Mouse (Mus musculus) heart, embryonic 11.5 days (tissue): ENCODE results near the gene Rgl1. TPM values are rescaled to one million over a fixed set of nuclear protein-coding genes. Genes with fewer than 3 reads are reported as not detected.

Experiments
- ATAC-seq: fragments of 200-750 bp; cut with Nextera tagmentation; replicated peaks from 2 replicates; pipeline ENCODE4 v1.8.0; 2017; ENCODE audit warnings: moderate library complexity; ENCODE audit not compliant: insufficient number of reproducible peaks, low FRiP score, low TSS enrichment
- H3K27ac ChIP-seq: fragments of 300-500 bp; sonication (generic); 2 replicates; pipeline ENCODE4 v1.5.1; 2014; ENCODE audit warnings: mild to moderate bottlenecking, low read depth, low read length
- H3K27me3 ChIP-seq: fragments of 300-500 bp; sonication (generic); 2 replicates; pipeline ENCODE4 v1.6.1; 2014; ENCODE audit warnings: mild to moderate bottlenecking, low read length, mixed read lengths; ENCODE audit not compliant: control insufficient read depth, insufficient read depth
- H3K36me3 ChIP-seq: fragments of 300-500 bp; sonication (generic); 2 replicates; pipeline ENCODE4 v1.6.1; 2014; ENCODE audit warnings: mild to moderate bottlenecking, low read length, moderate library complexity, mixed read lengths; ENCODE audit not compliant: control insufficient read depth, insufficient read depth
- H3K4me1 ChIP-seq: fragments of 300-500 bp; sonication (generic); 2 replicates; pipeline ENCODE4 v1.6.1; 2014; ENCODE audit warnings: low read length; ENCODE audit not compliant: control insufficient read depth, insufficient read depth
- H3K4me2 ChIP-seq: fragments of 300-500 bp; sonication (generic); 2 replicates; pipeline ENCODE4 v1.6.1; 2014; ENCODE audit warnings: mild to moderate bottlenecking, moderate library complexity
- H3K4me3 ChIP-seq: fragments of 300-500 bp; sonication (generic); 2 replicates; pipeline ENCODE4 v1.5.1; 2014; ENCODE audit warnings: low read depth, low read length
- H3K9ac ChIP-seq: fragments of 300-500 bp; sonication (generic); 2 replicates; pipeline ENCODE4 v1.6.1; 2014; ENCODE audit warnings: mild to moderate bottlenecking, low read depth, low read length, moderate library complexity
- H3K9me3 ChIP-seq: fragments of 300-500 bp; sonication (generic); replicated peaks from 2 replicates; pipeline ENCODE4 v1.6.1; 2016; ENCODE audit warnings: low read length; ENCODE audit not compliant: control insufficient read depth
- WGBS: fragments of 180-500 bp; shearing (Covaris S2); extraction: QIAGEN DNeasy Blood & Tissue Kit; methylation state at CpG from one replicate; pipeline ENCODE4 v1.1.7; 2014; ENCODE audit not compliant: insufficient replicate concordance; 5-methylcytosine and 5-hydroxymethylcytosine counted together
- polyA plus RNA-seq: library from polyadenylated mRNA; unstranded; fragments of >200 nt; fragmentation: Nextera tagmentation; extraction: Ambion mirVana; gene quantifications from 2 replicates; pipeline ENCODE4 v1.2.1, GENCODE M21; 2014

Gene Rgl1
- polyA plus RNA-seq, 1 experiment from 2014 or later = 61.0 TPM

DNA sequence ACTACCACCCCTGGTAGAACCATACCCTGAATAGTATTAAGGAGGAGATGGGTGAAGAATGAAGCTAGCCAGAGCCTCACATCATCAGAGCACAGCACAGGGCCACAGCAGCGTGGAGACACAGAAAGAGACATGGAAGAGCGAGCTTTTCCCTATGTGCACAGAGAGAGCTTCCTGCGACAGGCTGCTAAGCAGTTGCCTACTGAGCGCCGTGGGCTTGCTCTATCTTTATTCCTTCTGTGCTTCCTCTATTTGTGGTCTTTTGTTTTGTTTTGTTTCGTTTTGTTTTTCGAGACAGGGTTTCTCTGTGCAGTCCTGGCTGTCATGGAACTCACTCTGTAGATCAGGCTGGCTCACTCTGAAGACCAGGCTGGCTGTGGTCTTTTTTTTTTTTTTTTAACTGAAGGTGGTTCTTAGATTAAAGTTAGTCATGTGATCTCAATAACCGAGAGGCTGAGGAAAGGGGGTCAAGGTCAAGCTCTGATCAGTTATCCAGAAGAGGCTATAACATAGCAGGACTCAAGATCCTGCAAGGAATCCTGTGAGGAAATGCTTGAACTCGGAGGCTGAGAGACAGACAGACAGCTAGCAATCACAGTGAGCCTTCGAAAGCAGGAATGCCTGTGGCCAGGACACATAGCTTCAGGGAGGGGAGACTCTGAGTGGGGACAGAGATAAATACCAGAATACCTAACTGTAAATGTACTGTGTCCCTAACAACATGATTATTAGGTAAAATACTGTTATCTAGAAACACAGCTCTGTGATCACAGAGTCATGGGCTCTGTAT, 150.0 kb downstream of the Rgl1 start:
- Histone ChIP-seq H3K36me3 (peaks cover 8% of the 10 kb centered on the region; the same call in 1 of the 2 replicates), H3K4me2 (no peak overlapping the region), H3K27me3 (no peaks in the 10 kb centered on the region), H3K4me3 (no peak overlapping the region), H3K9ac (no peak overlapping the region), H3K27ac (peak overlapping the region; percentile 47), H3K4me1 (peaks cover 86% of the 10 kb centered on the region), H3K9me3 (no peaks in the 10 kb centered on the region)
- ATAC-seq = no peak
- 59% methylated on average over 10 of the region's 10 CpGs for WGBS

- Histone ChIP-seq H3K36me3 (peaks cover 8% of the 10 kb centered on the region; the same call in 1 of the 2 replicates), H3K27ac (no peak overlapping the region), H3K4me3 (no peak overlapping the region), H3K9me3 (no peaks in the 10 kb centered on the region), H3K4me1 (peaks cover 87% of the 10 kb centered on the region), H3K9ac (no peak overlapping the region), H3K27me3 (no peaks in the 10 kb centered on the region), H3K4me2 (no peak overlapping the region)
- ATAC-seq = no peak
- WGBS = 67% methylated on average over 7 of the region's 7 CpGs
These were observed 151.3 kb downstream of the Rgl1 start for GRCm38 (mm10) chr1:152614743-152615380.

- no peak for ATAC-seq
- 0 out of 2 replicates have a peak overlapping the region, but pooled peaks have one; percentile 5 for H3K9ac ChIP-seq
- peaks cover 8% of the 10 kb centered on the region; the same call in 1 of the 2 replicates for H3K36me3 ChIP-seq
- no peaks in the 10 kb centered on the region for H3K9me3 ChIP-seq
- H3K27me3 ChIP-seq = no peaks in the 10 kb centered on the region
- H3K4me1 ChIP-seq = peaks cover 88% of the 10 kb centered on the region
- peak overlapping the region; percentile 62 for H3K27ac ChIP-seq
- H3K4me3 ChIP-seq = no peak overlapping the region
- peak overlapping the region; percentile 29; the same call in 1 of the 2 replicates for H3K4me2 ChIP-seq
- WGBS = 70% methylated on average over 16 of the region's 16 CpGs
These were observed 152.8 kb downstream of the Rgl1 start for GRCm38 (mm10) chr1:152613158-152613857.

DNA sequence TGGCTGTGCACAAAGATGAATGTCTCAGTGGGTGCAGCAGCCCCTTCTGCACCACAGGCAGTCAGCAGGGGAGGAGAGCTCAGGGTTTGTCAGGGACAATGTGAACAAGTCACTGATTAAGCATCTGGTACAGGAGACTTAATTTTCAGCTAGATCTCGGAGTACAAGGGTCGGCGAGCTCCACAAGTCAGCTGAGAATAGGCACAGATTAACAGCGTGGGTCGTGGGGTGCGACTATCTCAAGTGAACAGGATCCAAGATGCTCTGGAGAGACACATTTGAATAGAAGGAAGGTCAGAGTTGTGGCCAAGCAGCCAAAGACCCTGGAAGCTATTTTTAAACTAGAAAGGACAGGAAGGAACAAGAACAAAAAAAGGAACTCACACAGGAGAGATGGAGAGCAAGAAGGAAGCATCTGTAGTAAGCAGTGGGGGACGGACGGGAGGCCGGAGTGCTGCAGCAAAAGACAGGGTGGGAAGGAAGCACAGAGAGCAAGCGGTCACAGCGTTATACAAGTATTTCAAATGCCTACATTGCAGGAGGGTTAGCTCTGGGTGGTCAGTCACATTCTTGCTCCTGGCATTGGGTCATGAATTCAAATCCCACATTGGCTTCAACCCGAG, 153.5 kb downstream of the Rgl1 start:
- peaks cover 8% of the 10 kb centered on the region; the same call in 1 of the 2 replicates for H3K36me3 ChIP-seq
- ATAC-seq = no peak
- WGBS = 41% methylated on average over 12 of the region's 12 CpGs
- H3K4me1 ChIP-seq = peaks cover 87% of the 10 kb centered on the region
- peak overlapping the region; percentile 62 for H3K27ac ChIP-seq
- H3K27me3 ChIP-seq = no peaks in the 10 kb centered on the region
- H3K4me2 ChIP-seq = peak overlapping the region; percentile 29; the same call in 1 of the 2 replicates
- no peak overlapping the region for H3K4me3 ChIP-seq
- 0 out of 2 replicates have a peak overlapping the region, but pooled peaks have one; percentile 5 for H3K9ac ChIP-seq
- no peaks in the 10 kb centered on the region for H3K9me3 ChIP-seq

DNA sequence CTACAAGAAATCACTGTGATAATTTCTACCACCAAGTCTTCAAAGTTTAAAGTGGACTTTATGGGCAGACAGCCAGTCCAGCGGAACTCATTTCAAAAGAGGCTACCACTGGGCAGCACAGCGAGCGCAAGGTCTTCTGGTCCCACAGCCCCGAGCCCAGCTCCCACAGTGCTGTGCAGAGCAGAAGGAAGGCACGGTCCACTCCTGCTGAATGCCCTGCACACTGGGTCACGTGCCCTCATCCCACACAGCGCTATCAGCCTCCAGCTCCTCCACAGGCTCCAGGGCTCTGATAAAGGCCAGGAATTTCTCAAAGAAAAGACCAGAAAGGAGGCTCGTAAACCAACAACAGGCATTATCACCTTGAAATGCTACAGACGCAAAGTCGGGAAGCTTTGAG, 156.6 kb downstream of the Rgl1 start:
- no peak overlapping the region for H3K4me3 ChIP-seq
- no peaks in the 10 kb centered on the region for H3K9me3 ChIP-seq
- peaks cover 71% of the 10 kb centered on the region for H3K4me1 ChIP-seq
- peak overlapping the region; percentile 74 for H3K27ac ChIP-seq
- H3K4me2 ChIP-seq = peak overlapping the region; percentile 24; the same call in 1 of the 2 replicates
- H3K9ac ChIP-seq = no peak overlapping the region
- H3K36me3 ChIP-seq = peaks cover 4% of the 10 kb centered on the region; the same call in 1 of the 2 replicates
- WGBS = 33% methylated on average over 10 of the region's 10 CpGs
- ATAC-seq = peak; percentile 70
- H3K27me3 ChIP-seq = no peaks in the 10 kb centered on the region

GRCm38 (mm10) chr1:152609006-152609405, 157.1 kb downstream of the Rgl1 start:
- Histone ChIP-seq H3K36me3 (peaks cover 4% of the 10 kb centered on the region; the same call in 1 of the 2 replicates), H3K27me3 (no peaks in the 10 kb centered on the region), H3K4me1 (peaks cover 66% of the 10 kb centered on the region), H3K4me3 (no peak overlapping the region), H3K4me2 (no peak overlapping the region), H3K9me3 (no peaks in the 10 kb centered on the region), H3K27ac (no peak overlapping the region), H3K9ac (no peak overlapping the region)
- ATAC-seq = no peak
- WGBS = 60% methylated on average over 7 of the region's 7 CpGs

- H3K27me3 ChIP-seq = no peaks in the 10 kb centered on the region
- no peak overlapping the region for H3K4me3 ChIP-seq
- H3K9ac ChIP-seq = no peak overlapping the region
- no peak for ATAC-seq
- peaks cover 55% of the 10 kb centered on the region for H3K4me1 ChIP-seq
- peaks cover 4% of the 10 kb centered on the region; the same call in 1 of the 2 replicates for H3K36me3 ChIP-seq
- no peaks in the 10 kb centered on the region for H3K9me3 ChIP-seq
- WGBS = 66% methylated on average over 14 of the region's 14 CpGs
- no peak overlapping the region; the same call in 1 of the 2 replicates for H3K27ac ChIP-seq
- no peak overlapping the region for H3K4me2 ChIP-seq
These were observed 158.4 kb downstream of the Rgl1 start for GRCm38 (mm10) chr1:152607765-152608164.

GRCm38 (mm10) chr1:152606727-152607126, 159.4 kb downstream of the Rgl1 start:
- no peak overlapping the region for H3K4me2 ChIP-seq
- H3K27ac ChIP-seq = no peak overlapping the region
- H3K9ac ChIP-seq = no peak overlapping the region
- no peaks in the 10 kb centered on the region; the same call in 1 of the 2 replicates for H3K36me3 ChIP-seq
- no peaks in the 10 kb centered on the region for H3K27me3 ChIP-seq
- peaks cover 45% of the 10 kb centered on the region for H3K4me1 ChIP-seq
- WGBS = 76% methylated on average over 11 of the region's 11 CpGs
- no peaks in the 10 kb centered on the region for H3K9me3 ChIP-seq
- H3K4me3 ChIP-seq = no peak overlapping the region
- ATAC-seq = no peak
